Mouse (Mus musculus): Measurements from ENCODE around the gene Scube1.

Scube1 gene

DNA sequence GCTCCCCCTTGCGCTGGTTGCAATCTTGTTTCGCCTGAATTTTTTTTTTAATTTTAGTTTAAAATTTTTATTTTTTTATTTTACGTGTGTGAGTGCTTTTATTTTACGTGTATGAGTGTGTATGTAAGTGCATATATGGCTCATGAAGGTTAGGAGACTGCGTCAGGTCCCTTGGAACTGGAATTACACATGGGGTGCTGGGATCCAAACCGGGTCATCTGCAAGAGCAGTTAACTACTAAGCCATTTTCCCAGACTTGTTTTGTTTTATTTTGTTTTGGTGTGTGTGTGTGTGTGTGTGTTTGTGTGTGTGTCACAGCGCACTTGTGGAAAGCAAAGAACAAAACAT, 129.5 kb downstream of the Scube1 start:
- in situ Hi-C loops (cut with MboI) = no loop called here

DNA sequence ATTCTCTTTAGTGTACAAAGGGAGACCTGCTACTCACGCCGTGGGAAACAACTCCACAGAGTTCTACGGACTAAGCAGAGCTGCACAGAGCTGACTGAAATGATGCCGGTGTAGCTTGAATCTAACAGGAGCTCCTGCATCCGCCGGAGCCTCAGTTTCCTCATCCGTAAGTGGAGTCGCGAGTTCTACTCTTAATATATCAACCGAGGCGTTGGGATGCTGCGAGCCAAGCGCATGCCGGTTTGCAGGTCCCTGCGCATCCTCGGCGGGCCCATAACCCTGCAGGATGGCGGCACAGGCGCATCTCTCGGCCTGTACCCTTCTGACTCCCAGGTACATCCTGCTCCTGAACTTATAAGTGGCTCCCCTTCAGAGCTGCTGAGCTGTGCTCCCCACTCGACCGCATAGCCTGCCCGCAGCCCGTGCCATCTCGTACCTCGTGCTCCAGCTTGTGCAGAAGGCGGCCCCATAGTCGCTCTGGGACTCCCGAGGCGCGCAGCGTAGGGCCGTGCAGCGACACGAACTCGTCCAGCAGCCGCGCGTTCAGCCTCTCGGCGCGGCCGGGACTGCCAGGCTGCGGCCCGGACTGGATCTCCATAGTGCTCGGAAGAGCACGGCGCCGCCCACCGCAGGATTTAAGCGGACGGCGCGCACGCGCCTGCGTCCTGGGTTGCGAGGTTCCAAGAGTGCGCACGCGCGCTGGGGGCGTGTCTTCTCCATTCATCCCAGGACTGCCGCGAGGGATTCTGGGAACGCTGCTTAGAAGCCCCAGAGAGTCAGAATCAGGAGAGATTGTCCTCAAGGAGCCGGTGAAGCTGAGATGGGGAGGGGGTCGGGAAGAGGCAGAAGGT, 130.1 kb downstream of the Scube1 start, which contains the start of gene Ttll12:
Gene Ttll12 (minus strand): TSS at position 645 of the 851 bp plus-strand sequence.
- in situ Hi-C loops (cut with MboI) = no loop called here

DNA sequence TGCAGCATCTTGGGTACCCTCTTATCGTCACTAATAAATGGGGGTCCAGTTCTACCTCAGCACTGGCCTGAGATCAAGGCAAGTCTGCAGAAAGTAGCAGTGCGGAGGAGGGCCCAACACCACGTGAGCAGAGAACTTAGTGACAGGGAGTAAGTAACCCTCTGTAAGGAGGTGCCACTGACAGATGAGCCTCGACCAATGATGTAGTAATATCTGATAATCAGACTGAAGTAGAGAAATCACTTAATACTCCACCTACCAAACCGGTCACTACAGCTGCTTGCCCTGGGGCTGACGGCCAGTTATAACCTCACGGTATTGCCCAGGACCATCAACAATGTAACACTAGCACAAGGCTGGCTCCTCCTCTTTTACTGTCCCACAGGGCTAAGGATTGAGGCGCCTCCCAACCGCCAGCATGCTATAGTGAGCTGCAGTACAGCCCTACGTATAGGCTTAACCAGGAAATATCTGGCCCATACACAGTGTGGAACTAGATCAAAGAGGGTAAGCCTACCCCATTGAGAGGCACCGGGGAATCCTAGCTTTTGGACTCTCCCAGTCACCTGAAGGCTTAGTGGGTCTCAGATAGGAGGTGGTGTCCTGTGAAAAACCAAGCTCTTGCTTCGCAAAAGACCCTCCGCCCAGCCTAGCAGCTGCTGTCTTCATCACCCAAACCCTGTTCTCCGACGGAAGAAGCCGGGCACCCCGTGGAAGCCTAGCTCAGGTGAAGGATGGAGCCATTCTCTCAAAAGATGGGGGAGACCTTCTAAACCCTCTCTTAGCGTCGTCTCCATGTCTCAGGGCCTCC, 130.9 kb downstream of the Scube1 start:
- in situ Hi-C loops (cut with MboI) = no loop called here

DNA sequence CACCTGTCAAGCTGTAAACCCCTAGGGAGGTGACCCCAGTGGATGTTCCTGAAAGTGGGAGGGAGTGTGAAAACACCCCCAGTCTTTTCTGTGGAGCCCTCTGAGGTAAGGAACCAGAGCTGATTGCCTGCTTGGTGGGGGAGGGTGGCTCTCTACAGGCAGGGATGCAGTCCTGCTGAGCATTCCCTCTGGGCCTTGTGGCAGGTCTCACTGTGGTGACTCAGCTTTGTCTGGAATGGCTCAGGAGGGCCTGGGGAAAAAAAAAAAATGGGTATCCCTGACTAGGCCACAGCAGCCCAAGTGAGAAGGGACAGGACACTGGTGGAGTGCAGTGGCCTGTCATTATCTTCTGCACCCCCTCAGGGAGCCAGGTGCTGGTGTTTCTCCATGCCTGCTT, 131.6 kb downstream of the Scube1 start:
- in situ Hi-C loops (cut with MboI) = no loop called here

DNA sequence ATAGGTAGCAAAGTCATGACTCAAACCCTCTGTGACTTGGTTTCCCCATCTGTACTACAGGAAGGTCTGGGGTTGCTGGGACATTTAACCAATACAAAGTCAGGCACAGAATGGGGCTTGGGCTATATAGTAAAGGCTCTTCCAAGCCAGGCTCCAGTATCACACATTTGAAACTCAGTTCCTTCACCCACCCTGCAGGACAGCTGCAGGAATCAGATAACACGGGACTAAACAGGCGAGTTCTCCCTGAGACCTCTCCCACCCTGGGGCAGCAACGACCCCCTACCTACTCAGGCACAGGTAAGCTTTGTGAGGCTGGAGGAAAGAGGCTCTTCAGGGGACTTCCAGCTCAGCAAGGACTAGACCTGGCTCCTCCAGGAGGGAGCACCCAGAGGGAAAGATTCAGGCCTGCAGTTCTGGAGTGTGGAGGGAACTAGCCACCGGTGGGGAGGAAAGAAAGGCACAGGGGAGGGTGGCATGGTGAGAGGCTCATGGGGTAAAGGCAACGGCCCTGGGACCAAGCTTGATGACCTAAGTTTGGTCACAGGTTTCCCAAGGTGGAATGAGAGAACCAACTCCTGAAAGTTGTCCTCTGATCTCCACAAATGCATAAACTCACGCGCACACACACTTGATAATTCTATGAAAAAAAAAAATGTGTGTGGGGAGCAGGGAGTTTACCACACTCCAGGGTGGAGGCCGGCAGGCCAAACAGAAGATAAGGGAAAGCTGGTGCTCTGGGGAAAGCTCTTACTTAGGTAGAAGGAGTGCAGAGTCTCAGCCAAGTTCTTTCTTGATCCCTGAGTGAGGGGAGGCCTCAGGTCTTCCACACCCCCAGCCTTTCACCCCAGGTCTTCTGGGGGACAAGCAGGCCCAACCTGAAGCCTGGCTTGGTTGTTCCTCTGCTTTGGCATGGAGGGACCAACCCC, 132.3 kb downstream of the Scube1 start:
- in situ Hi-C loops (cut with MboI) = no loop called here

DNA sequence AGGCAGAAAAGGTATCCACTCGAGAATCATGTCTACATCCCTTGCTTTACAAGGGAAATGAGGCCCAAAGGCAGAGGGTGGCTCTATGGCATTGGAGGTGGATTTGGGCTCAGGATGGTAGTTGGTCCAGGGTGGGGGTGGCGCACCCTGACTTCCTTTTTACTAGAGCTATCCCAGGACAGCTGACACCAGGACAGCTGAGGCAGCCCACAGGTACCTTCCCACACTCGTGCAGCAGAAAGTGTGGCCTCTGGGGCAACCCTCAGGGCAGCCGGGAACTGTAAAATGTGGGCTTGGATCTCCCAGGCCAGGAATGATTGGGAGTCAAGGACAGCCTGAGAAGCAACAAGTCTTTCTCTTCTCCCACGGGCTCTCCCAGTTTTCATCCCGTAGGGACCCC, 133.1 kb downstream of the Scube1 start:
- in situ Hi-C loops (cut with MboI) = no loop called here

DNA sequence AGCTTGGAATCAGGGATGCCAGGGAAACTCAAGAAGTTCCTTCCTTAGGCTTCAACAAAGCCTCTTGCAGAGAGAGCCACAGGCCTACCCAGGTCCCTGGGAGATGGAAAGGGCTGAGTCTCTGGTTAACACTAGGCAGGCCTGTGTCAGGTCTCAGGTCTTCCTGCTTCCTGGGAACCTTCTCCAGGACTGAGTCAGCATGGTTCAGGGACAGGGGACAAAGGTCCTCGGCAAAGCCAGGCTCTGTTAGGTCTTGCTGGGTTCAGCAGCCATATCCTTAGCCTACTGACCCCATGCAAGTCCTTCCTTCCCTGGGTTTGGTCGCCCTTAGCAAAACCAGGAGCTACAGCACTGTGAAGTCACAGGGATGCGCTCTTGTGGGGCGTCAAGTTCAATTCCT, 134.0 kb downstream of the Scube1 start:
- in situ Hi-C loops (cut with MboI) = no loop called here

DNA sequence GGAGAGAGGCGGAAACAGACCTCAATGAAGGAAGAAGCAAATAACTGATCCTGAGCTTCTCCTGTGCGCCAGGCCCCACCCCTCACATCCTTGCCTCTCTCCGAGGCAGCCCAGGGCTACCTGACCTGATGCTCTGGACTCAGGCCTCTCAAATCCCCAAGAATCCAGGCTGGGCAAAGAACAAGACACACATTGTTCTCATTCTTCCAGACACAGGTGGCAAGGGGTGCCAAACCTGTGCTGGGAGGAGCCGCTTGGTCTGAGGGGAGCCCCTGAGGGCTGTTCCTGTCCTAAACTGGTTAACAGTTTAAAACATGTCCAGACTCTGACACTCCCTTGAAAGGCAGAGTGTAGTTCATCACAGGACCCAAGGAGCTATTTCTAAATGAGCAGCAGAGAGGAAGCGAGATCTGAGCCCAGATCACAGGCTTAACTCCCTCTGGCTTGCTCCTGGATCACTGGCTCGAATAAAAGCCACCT, 140.0 kb downstream of the Scube1 start:
- in situ Hi-C loops (cut with MboI) = no loop called here

DNA sequence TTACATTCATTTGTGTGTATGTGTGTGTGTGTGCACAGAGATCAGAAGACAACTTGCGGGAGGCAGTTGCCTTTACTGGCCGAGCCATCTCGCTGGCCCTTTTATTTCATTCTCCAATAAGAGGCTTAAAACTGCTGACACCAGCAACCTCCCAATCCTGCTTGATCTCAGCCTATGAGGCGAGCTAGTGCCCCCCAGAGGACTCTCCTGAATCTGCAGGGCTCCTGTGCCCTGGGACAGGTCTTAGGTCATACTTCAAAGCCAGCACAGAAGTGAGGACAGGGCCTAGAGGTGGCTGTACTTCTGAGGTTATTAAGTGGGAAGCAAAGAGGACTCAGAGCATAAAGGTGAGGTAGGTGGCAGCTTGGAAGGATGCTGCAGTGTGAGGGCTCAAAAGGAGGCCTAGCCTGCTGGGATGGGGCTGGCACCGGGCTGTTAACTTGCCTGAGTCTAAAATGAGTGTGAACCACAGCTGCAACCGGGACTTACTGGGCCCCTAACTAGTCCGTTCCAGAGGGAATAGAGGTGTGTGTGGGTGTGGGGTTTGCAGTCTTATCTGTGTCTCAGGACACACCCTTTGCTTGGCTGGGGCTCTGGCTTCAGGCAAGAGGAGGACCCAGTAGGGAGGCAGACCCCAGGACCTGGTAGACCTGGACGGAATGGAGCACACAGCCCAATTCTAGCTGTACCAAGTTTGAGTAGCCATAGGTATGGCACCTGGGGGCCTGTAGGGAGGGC, 141.2 kb downstream of the Scube1 start:
- in situ Hi-C loops (cut with MboI) = no loop called here

DNA sequence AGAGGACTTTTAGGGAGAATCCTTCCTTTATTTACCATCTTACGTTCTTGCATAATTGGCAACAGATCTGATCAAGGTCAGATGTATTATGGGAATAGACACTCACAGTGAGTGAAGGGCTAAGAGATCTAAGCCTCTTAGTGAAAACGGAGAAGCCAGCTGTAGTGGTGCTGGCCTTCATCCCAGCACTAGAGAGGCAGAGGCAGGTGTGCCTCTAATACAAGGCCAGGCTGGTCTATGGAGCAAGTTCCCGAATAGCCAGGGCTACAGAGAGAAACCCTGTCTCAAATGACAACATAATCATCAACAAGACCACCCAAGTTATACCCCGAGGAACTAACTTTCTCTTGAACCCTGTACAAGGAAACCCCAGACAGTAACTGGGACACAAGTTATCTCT, 141.9 kb downstream of the Scube1 start:
- in situ Hi-C loops (cut with MboI) = no loop called here

DNA sequence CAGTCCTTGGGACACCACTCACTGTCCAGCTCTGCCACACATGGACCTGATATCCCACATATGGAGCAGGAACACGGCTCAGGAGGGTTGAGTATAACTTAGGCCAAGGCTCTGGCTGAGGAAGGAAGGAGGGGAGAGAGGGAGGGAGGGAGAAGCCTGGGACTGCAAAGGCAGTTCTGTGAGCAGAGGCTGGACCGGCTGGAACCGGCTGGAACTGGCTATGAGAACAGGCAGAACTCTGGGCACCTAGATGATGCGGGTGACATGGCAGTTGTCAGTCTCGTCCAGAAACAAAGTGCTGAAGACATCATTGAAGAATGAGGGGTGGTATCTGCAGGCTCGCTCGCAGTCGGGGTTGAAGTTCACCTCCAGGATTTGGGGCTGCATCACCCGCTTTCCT, 148.2 kb downstream of the Scube1 start:
- in situ Hi-C loops (cut with MboI) = no loop called here

DNA sequence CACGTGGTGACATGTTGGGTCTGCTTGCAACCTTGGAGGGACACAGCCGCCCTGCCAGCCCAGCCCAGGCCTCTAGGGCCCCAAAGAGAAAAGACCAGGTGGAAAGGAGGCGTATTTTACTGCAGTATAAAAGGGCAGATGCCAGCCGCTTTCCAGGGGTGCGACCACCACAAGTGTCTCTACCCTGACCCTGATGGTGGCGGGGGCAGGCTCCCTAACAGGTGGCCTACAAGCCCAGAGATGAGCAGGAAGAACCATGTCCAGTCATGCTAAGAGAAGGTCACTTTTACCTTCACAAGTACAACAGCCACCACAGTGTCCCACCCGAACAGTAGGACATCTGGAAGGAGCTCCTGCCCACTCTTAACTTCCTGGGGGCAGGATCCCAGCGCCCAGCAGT, 149.3 kb downstream of the Scube1 start:
- in situ Hi-C loops (cut with MboI) = no loop called here

DNA sequence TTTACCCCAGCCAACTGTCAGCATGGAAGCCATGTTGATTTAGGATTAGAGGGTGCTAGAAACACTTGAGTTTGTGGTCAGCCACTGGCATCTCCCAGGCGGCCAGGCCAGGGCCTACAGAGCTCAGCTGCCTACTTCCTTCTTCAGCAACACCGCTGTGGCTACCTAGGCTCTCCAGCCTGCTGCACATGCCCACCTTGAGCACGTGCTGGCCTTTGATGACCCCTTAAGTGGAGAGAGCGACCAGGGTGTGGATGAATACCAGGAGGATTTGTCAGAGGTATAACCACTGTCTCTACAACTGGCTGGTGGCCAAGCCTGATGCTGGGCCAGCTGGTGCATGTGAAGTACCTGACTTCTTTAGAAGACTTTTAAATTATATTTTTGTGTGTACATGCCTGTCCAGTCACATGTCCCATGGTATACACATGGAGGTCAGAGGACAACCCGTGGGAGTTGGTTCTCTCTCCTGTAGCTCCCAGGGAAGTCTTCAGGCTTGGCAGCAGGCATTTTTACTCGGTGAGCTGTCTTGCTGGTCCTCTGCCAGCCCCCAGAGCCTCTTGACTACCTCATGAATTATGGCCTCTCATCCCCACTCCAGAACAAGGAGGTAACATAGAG, 150.0 kb downstream of the Scube1 start:
- in situ Hi-C loops (cut with MboI) = no loop called here

DNA sequence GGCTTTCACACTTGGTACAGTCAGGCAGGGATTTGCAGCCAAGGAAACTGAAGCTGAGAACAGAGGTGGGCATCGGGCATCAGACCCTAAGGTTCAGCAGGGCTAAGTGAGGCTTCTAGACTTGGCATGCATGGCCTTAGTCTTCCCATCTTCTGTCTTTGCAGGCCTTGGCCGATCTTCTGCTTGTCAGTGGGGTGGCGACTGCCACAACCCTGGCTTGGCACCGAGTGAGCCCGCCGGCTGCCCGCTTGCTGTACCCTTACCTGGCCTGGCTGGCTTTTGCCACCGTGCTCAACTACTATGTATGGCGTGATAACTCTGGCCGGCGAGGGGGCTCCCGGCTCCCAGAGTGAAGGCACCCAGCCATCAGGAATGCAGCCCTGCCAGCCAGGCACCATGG, 151.2 kb downstream of the Scube1 start:
- in situ Hi-C loops (cut with MboI) = no loop called here

DNA sequence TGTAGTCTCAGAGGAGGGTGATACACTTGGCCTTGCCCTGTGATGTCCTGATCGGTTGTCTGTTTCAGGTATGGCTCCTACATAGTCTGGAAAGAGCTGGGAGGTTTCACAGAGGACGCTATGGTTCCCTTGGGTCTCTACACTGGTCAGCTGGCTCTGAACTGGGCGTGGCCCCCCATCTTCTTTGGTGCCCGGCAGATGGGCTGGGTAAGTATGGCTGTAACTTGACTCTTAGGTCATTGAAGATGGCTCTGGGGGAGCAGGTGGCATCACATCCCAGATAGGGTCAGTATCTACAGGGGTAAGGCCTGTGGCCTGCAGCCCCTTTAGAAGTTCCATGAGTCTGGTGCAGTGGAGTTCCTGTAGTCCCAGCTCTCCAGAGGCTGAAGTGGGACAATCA, 152.7 kb downstream of the Scube1 start:
- in situ Hi-C loops (cut with MboI) = no loop called here

DNA sequence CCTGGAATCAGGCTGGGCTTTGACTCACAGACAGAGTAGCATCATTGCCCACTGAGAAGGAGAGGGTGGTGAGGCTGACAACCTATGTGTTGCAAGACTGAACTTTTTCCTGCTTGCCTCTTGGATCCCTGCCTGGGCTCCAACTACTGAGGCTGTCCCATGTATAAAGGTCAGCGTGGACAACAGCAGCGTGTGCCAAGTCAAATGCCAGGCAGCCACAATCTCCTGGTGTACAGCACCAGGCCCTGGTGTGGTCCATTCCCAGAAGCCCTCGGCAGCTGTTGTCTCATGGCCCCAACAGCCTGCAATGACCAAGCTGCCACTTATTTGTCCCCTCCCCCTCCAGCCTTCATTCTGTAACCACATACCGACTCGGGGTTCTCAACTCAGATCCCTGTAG, 153.2 kb downstream of the Scube1 start:
- in situ Hi-C loops (cut with MboI) = no loop called here

DNA sequence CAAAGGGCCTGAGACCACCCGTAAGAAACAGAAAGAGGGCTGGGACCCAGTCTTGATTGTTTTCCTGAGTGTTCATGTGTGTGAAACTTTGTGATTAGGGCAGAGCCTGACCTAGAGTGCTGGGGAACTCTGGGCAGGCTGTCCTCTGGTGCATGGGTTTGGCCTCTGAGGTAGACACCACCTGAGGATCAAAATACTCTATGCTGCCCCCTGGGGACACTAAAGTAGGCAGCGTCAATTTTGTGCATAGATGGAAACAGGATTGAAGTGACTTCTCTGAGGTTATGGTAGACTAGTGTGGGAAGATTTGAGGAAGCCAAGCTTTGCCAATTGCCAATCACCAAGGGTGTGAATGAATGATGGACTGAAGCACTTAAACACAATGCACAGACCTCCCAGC, 154.2 kb downstream of the Scube1 start:
- in situ Hi-C loops (cut with MboI) = no loop called here

DNA sequence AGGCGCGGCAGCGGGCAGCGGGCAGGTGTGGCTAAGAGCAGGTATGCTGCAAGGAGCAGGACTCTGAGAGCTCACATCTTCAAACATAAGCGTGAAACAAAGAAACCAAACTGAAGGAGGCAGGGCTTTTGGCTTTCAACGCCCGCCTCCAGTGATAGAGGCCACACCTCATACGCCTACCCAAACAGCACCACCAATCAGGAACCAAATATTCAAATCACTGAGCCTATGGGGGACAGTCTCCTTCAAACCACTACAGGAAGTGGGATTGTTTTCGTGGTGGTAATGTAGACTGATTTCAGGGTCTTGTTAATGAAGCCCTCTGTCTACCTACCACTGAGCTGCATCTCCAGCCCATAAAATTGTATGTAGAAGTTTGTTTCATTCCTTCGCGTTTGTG, 155.1 kb downstream of the Scube1 start:
- in situ Hi-C loops (cut with MboI) = no loop called here

DNA sequence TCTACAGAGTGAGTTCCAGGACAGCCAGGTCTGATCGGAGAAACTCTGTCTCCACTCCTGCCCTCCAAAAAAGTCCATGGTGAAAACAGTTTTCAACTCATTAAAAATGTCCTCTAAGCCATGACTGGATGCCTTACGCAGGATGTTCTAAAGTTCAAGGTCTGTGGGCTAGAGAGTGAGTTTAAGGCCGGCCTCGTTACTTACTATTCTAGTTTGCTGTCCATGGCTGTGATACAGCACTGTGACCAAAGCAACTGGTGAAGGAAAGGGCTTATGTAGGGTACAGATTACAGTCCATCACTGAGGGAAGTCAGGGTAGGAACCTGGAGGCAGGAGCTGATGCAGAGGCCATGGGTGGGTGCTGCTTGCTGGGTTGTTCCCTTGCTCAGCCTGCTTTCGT, 156.3 kb downstream of the Scube1 start:
- in situ Hi-C loops (cut with MboI) = no loop called here

DNA sequence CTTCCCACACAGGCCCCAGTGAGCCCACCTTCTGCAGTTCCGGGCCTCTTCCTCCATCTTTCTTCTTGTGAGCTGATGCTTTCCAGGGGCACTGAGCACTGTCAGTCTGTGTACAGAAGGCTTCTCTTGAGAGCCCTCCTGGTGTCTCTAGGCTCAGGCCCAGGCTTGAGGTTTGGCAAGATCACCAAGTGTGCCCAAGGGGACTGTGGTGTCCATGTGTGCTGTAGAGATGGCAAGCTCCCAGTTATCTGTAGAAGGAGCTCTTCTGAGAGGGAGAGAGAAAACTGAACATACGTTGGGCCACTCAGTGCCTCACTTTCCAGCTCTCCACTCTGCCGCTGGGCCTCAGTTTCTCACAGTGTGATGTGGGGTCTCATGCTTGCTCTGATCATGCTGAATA, 157.1 kb downstream of the Scube1 start:
- in situ Hi-C loops (cut with MboI) = no loop called here

DNA sequence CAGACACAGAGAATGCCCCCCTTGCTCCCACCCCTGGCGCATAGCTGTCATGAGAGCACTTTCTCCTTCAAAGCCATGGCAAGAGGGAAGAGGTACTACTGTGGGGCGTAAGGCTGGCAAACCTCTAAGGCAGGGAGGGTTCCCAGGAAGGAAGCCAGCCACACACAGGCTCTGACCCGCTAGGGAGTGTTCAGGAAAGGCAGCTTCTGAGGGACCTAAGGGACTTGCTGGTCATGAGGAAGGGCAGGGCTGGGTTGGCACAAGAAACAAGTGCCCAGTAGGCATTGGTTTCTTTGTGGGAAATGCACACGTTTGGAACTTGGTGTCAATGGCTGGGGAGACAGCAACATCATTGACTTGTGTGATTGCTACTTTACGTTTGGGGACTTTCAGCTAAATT, 158.8 kb downstream of the Scube1 start:
- in situ Hi-C loops (cut with MboI) = no loop called here
